Mouse (Mus musculus): ENCODE measurements around the gene Ttl. TPM values are rescaled to one million over a fixed set of nuclear protein-coding genes. Genes with fewer than 3 reads are reported as not detected.

Gene Ttl
- polyA plus RNA-seq, 1 experiment from 2014 or later, result 17.9 TPM

DNA sequence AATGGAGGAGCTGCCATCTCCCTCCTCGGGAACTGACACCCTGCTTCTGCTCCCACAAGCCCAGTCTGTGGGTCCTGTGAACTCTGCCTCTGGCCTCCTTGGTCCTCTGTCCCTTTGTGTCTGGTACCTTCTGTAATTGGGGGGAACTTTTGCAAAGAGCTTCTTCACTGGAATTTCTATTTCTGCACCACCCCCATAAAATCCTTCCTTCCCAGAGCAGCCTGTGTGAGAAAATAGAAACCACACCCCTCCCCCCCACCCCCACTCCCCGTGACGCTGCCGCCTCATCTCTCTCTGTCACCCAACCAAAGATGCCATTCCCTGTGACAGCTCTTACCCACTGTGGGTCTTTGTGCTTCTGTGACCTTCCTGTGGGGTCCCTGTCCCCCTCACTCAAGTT lies 24.6 kb downstream of the Ttl start:
- ATAC-seq (replicated peaks; ENCODE audit: low FRiP score), result no peak
- Histone ChIP-seq H3K27me3 (no peaks in the 10 kb centered on the region), H3K4me2 (no peak overlapping the region), H3K9ac (no peak overlapping the region), H3K4me3 (replicated peaks) (no peak overlapping the region), H3K36me3 (peaks cover 89% of the 10 kb centered on the region), H3K4me1 (no peaks in the 10 kb centered on the region), H3K27ac (no peak overlapping the region), H3K9me3 (replicated peaks) (no peaks in the 10 kb centered on the region)
- WGBS, result 82% methylated on average over 4 of the region's 4 CpGs

- H3K4me3 ChIP-seq (replicated peaks), result no peak overlapping the region
- H3K9ac ChIP-seq, result no peak overlapping the region
- H3K36me3 ChIP-seq, result peaks cover 71% of the 10 kb centered on the region
- no peak overlapping the region for H3K27ac ChIP-seq
- H3K9me3 ChIP-seq (replicated peaks), result no peaks in the 10 kb centered on the region
- H3K4me2 ChIP-seq, result no peak overlapping the region
- H3K27me3 ChIP-seq, result no peaks in the 10 kb centered on the region
- H3K4me1 ChIP-seq, result no peaks in the 10 kb centered on the region
- ATAC-seq (replicated peaks; ENCODE audit: low FRiP score), result no peak
- 79% methylated on average over 12 of the region's 12 CpGs for WGBS
Measured at GRCm38 (mm10) chr2:129092810-129093209, 27.1 kb downstream of the Ttl start.

DNA sequence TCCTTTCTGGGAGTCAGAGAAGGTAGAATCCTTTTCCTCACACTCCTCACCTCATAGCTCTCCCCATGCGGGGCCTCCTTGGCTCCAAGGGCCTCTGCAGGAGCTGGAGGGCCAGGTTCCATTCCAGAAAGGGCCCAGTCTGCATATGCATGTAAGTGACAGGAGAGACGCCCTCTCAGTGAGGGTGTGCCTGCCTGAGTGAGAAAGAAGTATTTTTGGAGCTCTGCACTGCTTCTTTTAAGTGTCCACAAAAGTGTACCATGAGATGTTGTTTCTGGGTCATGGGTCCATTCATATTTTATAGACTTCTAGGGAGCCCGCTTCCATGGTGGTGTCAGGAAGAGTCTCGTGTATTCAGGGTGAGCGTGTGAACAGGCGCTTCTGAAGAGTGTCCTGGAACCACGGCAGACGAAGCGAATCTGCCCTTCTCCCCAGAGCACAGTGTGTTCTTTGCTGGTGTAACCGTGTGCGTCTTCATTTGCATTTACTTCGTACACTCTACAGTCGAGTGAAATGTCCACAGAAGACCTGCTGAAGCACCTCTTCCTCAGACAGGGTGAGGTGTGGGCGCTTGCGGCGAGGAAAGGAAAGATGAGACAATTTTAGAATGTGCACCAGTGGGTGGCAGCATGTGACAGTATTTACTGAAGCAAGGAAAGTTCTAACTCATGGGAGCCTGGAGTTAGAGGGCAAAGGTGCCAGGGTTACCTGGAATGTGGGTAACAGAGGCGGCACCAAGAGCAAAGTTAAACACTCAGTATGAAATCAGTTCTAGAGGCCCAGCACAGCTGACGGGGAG lies 28.4 kb downstream of the Ttl start:
- H3K9ac ChIP-seq, result no peak overlapping the region
- no peak for ATAC-seq (replicated peaks; ENCODE audit: low FRiP score)
- no peaks in the 10 kb centered on the region for H3K4me1 ChIP-seq
- 88% methylated on average over 18 of the region's 18 CpGs for WGBS
- H3K27me3 ChIP-seq, result no peaks in the 10 kb centered on the region
- no peak overlapping the region for H3K4me3 ChIP-seq (replicated peaks)
- H3K36me3 ChIP-seq, result peaks cover 60% of the 10 kb centered on the region
- H3K4me2 ChIP-seq, result no peak overlapping the region
- no peaks in the 10 kb centered on the region for H3K9me3 ChIP-seq (replicated peaks)
- no peak overlapping the region for H3K27ac ChIP-seq

- Histone ChIP-seq H3K27me3 (no peaks in the 10 kb centered on the region), H3K9ac (peak within 1 kb of the TSS; percentile 70), H3K36me3 (peaks cover 34% of the 10 kb centered on the region), H3K9me3 (replicated peaks) (no peaks in the 10 kb centered on the region), H3K4me1 (peaks cover 11% of the 10 kb centered on the region), H3K27ac (no peak within 1 kb of the TSS), H3K4me2 (peak within 1 kb of the TSS; percentile 75), H3K4me3 (replicated peaks) (peak within 1 kb of the TSS; percentile 74)
- ATAC-seq (replicated peaks; ENCODE audit: low FRiP score), result peak; percentile 99
- WGBS, result under 1% methylated on average over 35 of the region's 35 CpGs
Measured at GRCm38 (mm10) chr2:129100784-129101310, 35.1 kb downstream of the Ttl start, which contains the start of gene Polr1b. Polr1b (plus strand) TSS chr2:129100995.

- Histone ChIP-seq H3K27ac (no peak overlapping the region), H3K4me2 (no peak overlapping the region), H3K9ac (no peak overlapping the region), H3K4me1 (no peaks in the 10 kb centered on the region), H3K4me3 (replicated peaks) (no peak overlapping the region), H3K9me3 (replicated peaks) (no peaks in the 10 kb centered on the region), H3K36me3 (peaks cover 86% of the 10 kb centered on the region), H3K27me3 (no peaks in the 10 kb centered on the region)
- ATAC-seq (replicated peaks; ENCODE audit: low FRiP score), result no peak
- 97% methylated on average over 5 of the region's 5 CpGs for WGBS
Measured at GRCm38 (mm10) chr2:129112924-129113323, 47.2 kb downstream of the Ttl start.

DNA sequence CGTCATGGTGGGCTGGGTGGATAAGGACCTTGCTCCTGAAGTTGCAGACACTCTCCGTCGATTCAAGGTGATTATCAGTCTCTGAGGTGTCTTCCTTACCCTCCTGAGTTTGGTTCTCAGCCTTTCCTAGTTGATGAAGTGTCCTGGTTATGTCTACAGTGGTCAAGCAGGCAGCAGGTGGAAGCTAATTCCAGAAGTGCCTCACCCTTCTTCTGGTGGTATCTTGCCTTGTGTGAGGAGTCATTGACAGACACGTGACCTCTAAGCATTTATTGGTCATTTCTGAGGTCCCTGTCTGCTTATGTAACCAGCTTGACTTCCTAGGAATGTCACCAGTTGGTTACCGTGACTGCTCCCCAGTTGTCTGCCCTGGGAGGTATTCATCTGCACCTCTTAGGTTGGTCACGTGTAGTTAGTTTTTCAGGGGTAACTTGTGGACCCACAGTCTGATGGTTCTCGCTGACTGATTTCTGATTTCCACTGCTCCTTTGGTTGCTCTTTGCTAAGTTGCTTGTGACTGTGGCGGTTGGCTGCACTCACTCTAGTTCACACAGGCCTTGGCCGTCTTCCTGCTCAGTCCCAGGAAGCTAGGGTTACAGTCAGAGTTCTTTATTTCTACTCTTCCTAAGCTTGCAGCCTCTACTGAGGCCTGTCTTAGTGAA lies 50.1 kb downstream of the Ttl start:
- H3K27ac ChIP-seq, result peak overlapping the region; percentile 77
- no peak overlapping the region for H3K4me2 ChIP-seq
- H3K36me3 ChIP-seq, result peaks cover 93% of the 10 kb centered on the region
- peak; percentile 70 for ATAC-seq (replicated peaks; ENCODE audit: low FRiP score)
- H3K27me3 ChIP-seq, result no peaks in the 10 kb centered on the region
- no peak overlapping the region for H3K9ac ChIP-seq
- H3K4me3 ChIP-seq (replicated peaks), result no peak overlapping the region
- no peaks in the 10 kb centered on the region for H3K9me3 ChIP-seq (replicated peaks)
- 77% methylated on average over 9 of the region's 9 CpGs for WGBS
- no peaks in the 10 kb centered on the region for H3K4me1 ChIP-seq

DNA sequence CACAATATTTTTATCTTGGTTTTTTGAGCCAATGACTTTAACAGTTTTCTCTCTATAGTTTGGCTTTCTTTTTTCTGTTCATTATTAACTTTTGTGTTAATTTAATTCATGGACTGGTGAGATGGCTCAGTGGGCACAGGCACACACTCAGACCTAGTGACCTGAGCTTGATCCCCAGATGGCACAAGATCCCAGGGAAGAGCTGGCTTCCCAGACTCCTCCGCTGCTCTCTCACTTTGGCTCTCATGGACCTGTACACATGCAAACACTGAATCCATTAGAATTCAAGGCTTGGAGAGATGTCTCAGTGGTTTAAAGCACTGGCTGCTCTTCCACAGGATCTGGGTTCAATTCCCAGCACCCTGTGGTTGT lies 50.6 kb downstream of the Ttl start:
- Histone ChIP-seq H3K4me1 (no peaks in the 10 kb centered on the region), H3K4me2 (no peak overlapping the region), H3K36me3 (peaks cover 93% of the 10 kb centered on the region), H3K9me3 (replicated peaks) (no peaks in the 10 kb centered on the region), H3K9ac (no peak overlapping the region), H3K27me3 (no peaks in the 10 kb centered on the region), H3K27ac (peak overlapping the region; percentile 77), H3K4me3 (replicated peaks) (no peak overlapping the region)
- peak; percentile 87 for ATAC-seq (replicated peaks; ENCODE audit: low FRiP score)
- WGBS, result 87% methylated on average over 1 of the region's 1 CpGs

DNA sequence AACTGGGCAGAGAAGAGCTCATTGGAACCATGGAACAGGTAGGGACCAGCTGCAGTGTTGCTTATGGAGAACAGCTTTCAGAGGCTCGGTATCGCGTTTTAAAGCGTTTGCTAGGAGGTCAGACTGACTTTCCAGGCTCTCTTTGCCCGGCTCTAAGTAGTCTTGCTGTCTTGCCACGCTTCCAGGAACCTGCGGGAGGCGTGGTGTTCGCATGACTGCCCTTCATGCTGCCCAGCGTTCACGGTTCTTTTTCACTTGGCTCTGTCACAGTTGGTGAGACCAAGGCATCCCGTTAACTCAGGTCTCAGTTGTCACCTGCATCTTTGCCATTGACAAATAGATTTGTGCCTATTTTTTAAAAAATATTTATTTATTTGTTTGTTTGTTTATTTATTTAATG lies 52.3 kb downstream of the Ttl start:
- no peak overlapping the region for H3K4me3 ChIP-seq (replicated peaks)
- H3K27ac ChIP-seq, result no peak overlapping the region
- no peak for ATAC-seq (replicated peaks; ENCODE audit: low FRiP score)
- no peaks in the 10 kb centered on the region for H3K4me1 ChIP-seq
- H3K9me3 ChIP-seq (replicated peaks), result no peaks in the 10 kb centered on the region
- WGBS, result 81% methylated on average over 12 of the region's 12 CpGs
- H3K4me2 ChIP-seq, result no peak overlapping the region
- peaks cover 98% of the 10 kb centered on the region for H3K36me3 ChIP-seq
- H3K27me3 ChIP-seq, result no peaks in the 10 kb centered on the region
- no peak overlapping the region for H3K9ac ChIP-seq

- Histone ChIP-seq H3K27me3 (no peaks in the 10 kb centered on the region), H3K4me3 (replicated peaks) (no peak overlapping the region), H3K36me3 (peaks cover 98% of the 10 kb centered on the region), H3K9me3 (replicated peaks) (no peaks in the 10 kb centered on the region), H3K4me2 (no peak overlapping the region), H3K9ac (no peak overlapping the region), H3K27ac (no peak overlapping the region), H3K4me1 (no peaks in the 10 kb centered on the region)
- ATAC-seq (replicated peaks; ENCODE audit: low FRiP score), result no peak
- WGBS, result 96% methylated on average over 8 of the region's 8 CpGs
Measured at GRCm38 (mm10) chr2:129121986-129122385, 56.2 kb downstream of the Ttl start.

GRCm38 (mm10) chr2:129129412-129129929 lies 63.7 kb downstream of the Ttl start, which contains the start of gene Chchd5:
Chchd5 (plus strand) TSS chr2:129129700.
- 0% methylated on average over 35 of the region's 35 CpGs for whole genome bisulfite sequencing
- peak within 1 kb of the TSS; percentile 74 for H3K9ac ChIP-seq
- ATAC-seq (replicated peaks; ENCODE audit: low FRiP score), result peak; percentile 100
- H3K27me3 ChIP-seq, result no peaks in the 10 kb centered on the region
- peak within 1 kb of the TSS; percentile 72 for H3K4me2 ChIP-seq
- peaks cover 16% of the 10 kb centered on the region for H3K4me1 ChIP-seq
- peaks cover 63% of the 10 kb centered on the region for H3K36me3 ChIP-seq
- H3K4me3 ChIP-seq (replicated peaks), result peak within 1 kb of the TSS; percentile 72
- H3K27ac ChIP-seq, result peak within 1 kb of the TSS; percentile 95
- peaks cover 10% of the 10 kb centered on the region; the same call in 1 of the 2 replicates for H3K9me3 ChIP-seq (replicated peaks)

GRCm38 (mm10) chr2:129129987-129130545 lies 64.3 kb downstream of the Ttl start:
- peak overlapping the region; percentile 95 for H3K27ac ChIP-seq
- peaks cover 16% of the 10 kb centered on the region for H3K4me1 ChIP-seq
- peaks cover 10% of the 10 kb centered on the region; the same call in 1 of the 2 replicates for H3K9me3 ChIP-seq (replicated peaks)
- peak overlapping the region; percentile 72 for H3K4me2 ChIP-seq
- H3K36me3 ChIP-seq, result peaks cover 57% of the 10 kb centered on the region
- H3K9ac ChIP-seq, result peak overlapping the region; percentile 45
- 38% methylated on average over 18 of the region's 18 CpGs for WGBS
- no peaks in the 10 kb centered on the region for H3K27me3 ChIP-seq
- ATAC-seq (replicated peaks; ENCODE audit: low FRiP score), result peak; percentile 47
- H3K4me3 ChIP-seq (replicated peaks), result peak overlapping the region; percentile 72

- H3K9ac ChIP-seq, result no peak overlapping the region
- H3K36me3 ChIP-seq, result peaks cover 50% of the 10 kb centered on the region
- peak overlapping the region; percentile 72 for H3K4me2 ChIP-seq
- H3K27ac ChIP-seq, result no peak overlapping the region
- peaks cover 10% of the 10 kb centered on the region; the same call in 1 of the 2 replicates for H3K9me3 ChIP-seq (replicated peaks)
- no peak for ATAC-seq (replicated peaks; ENCODE audit: low FRiP score)
- peaks cover 16% of the 10 kb centered on the region for H3K4me1 ChIP-seq
- H3K27me3 ChIP-seq, result no peaks in the 10 kb centered on the region
- H3K4me3 ChIP-seq (replicated peaks), result peak overlapping the region; percentile 72; the same call in 1 of the 2 replicates
- 96% methylated on average over 2 of the region's 2 CpGs for WGBS
Measured at GRCm38 (mm10) chr2:129130776-129131175, 65.0 kb downstream of the Ttl start.
